Mouse (Mus musculus): Measurements from ENCODE around the gene Adgrv1.

DNA sequence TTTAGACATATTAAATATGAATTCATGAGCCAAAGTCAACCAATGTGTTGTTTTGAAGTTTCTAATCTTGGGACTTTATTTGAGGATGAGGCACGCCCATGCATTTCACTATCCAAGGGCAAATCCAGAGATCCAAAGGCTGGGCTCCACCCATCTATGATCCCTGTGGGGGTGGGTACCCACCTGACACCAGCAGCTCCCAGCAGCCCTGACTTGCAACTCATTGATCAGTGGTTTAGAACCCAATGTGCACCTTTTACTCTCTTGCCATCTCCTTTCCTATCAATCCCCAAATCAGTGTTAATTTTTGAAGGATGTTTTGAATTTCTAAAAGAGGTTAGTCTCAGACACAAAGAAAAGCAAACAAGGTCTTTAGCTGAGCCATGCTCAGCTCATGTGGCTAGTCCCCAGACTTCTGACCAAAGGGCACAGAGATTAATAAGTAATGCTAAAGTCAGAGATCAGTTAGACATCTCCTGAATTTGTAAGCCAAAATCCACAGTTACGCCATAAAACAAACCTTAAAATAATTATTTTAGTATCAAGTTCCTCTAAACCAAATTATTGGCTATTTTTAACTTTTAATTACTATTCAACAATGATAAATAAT is 307.2 kb downstream of the Adgrv1 start:
- TF ChIP-seq CTCF (IDR thresholded peaks at IDR 0.05; ENCODE audit: low read depth) (no peak), EP300 (IDR thresholded peaks at IDR 0.05; ENCODE audit: low read depth) (no peak)
